Mouse (Mus musculus) cerebellum, adult (tissue): ENCODE data around the gene Lrfn3.

Experiments used
- ATAC-seq: cut with Nextera tagmentation; 2 replicates; pipeline ENCODE4 v1.9.2; 2017; ENCODE audit warnings: mild to moderate bottlenecking, moderate library complexity, mixed read lengths; ENCODE audit not compliant: insufficient number of reproducible peaks, low FRiP score, low TSS enrichment

Gene Lrfn3

GRCm38 (mm10) chr7:30315559-30316529 lies 46.7 kb downstream of the Lrfn3 start:
- no peak for ATAC-seq

GRCm38 (mm10) chr7:30314721-30315155 lies 47.8 kb downstream of the Lrfn3 start, which contains the start of gene Syne4:
Syne4 (plus strand) TSS chr7:30314807.
- no peak for ATAC-seq

GRCm38 (mm10) chr7:30313666-30314320 lies 48.8 kb downstream of the Lrfn3 start:
- no peak for ATAC-seq

GRCm38 (mm10) chr7:30310136-30310535 lies 52.4 kb downstream of the Lrfn3 start:
- no peak for ATAC-seq

GRCm38 (mm10) chr7:30309395-30310129 lies 53.0 kb downstream of the Lrfn3 start:
- ATAC-seq, result no peak

- peak; percentile 98 for ATAC-seq
Measured at GRCm38 (mm10) chr7:30308076-30309005, 54.2 kb downstream of the Lrfn3 start, which contains the start of gene Alkbh6. Alkbh6 (plus strand) TSS chr7:30308717.

- no peak for ATAC-seq
Measured at GRCm38 (mm10) chr7:30306083-30306779, 56.3 kb downstream of the Lrfn3 start.
